Mouse (Mus musculus): ENCODE data around the gene Gstp2.
"Not testable (repeated sequence)": the region's sequence is repeated elsewhere in the genome, so short reads cannot be mapped to it uniquely, and the experiment has no call there.

Gene Gstp2

GRCm38 (mm10) chr19:4049069-4049468, 3.2 kb upstream of the Gstp2 start:
- not testable (repeated sequence) for DNase-seq (ENCODE audit: low spot score)

DNA sequence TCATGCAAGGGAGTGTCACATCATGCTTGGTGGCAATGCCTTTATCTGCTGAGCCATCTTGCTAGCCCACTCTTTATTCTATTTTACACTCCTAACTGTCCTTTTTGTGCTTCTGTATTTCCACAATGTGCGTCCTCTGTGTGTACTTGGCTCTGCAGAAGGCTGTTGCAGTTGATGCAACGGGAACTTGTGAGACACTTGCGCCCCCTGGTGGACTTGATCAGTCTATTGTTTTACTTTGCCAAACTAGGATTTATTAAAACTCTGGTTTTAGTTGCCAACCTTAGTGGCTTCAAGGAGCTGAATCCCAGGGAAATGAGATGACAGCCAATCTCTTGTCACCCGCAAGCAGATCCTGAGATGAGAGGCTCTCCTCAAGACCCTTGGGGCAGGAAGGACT, 2.0 kb upstream of the Gstp2 start:
- DNase-seq (ENCODE audit: low spot score), result peak; percentile 82

DNA sequence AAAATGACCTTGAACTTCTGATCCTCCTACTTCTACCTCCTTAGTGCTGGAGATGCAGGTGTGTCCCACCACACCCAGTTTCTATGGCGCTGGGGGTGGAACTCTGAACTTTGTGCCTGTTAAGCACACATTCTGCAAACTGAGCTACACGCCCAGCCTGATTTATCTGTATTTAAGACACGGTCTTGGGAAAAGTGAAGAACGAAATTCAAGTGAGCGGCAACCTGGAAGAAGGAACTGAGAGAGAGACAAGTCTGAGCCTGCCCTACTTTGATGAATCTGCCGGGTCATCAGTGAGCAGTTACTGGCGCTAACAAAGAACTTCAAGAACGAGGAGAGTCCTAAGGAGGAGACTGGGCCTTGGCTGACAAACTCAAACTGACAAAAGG, 1.0 kb upstream of the Gstp2 start:
- no peak for DNase-seq (ENCODE audit: low spot score)

DNA sequence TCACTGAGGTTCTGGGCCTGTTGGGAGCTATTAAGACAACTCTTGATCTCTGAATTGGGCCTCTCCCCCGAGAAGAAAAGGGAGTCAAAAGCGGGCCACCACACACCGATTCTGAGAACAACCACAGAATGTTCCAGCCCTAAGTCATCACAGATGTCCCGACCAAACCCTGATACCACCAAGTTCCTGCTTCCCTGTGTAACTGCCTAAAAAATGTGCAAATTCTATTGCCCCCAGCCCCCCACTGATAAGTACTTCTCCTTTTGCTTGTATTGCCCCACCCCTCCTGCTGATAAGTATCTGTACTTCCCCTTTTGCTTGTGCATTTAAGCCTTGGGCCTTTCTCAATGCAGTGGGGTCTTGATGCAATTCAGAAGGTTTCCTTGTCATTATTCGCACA, 1.7 kb downstream of the Gstp2 start:
- not testable (repeated sequence) for DNase-seq (ENCODE audit: low spot score)

DNA sequence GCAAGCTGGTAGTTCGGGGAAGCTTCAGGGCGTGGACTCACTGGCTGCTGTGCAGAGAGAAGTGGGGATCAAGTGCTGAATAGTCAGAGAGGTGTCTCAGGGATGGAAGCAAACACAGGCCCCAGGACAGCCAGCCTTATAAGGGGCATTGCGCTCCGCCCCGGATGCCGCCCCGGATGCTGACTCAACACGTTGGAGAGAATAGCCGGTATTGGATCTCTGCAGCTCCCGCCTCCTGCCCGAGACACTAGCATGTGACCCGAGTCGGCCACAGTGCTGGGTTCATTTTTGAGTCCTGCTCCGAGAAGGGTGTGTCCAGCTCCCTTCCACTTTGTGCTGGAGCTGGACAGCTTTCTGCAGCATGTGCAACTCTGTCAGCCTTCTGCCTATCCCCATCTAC, 3.7 kb downstream of the Gstp2 start:
- no peak for DNase-seq (ENCODE audit: low spot score)

GRCm38 (mm10) chr19:4041500-4041899, 4.3 kb downstream of the Gstp2 start:
- not testable (repeated sequence) for DNase-seq (ENCODE audit: low spot score)

- not testable (repeated sequence) for DNase-seq (ENCODE audit: low spot score)
Observed at GRCm38 (mm10) chr19:4040941-4041340, 4.9 kb downstream of the Gstp2 start.

DNA sequence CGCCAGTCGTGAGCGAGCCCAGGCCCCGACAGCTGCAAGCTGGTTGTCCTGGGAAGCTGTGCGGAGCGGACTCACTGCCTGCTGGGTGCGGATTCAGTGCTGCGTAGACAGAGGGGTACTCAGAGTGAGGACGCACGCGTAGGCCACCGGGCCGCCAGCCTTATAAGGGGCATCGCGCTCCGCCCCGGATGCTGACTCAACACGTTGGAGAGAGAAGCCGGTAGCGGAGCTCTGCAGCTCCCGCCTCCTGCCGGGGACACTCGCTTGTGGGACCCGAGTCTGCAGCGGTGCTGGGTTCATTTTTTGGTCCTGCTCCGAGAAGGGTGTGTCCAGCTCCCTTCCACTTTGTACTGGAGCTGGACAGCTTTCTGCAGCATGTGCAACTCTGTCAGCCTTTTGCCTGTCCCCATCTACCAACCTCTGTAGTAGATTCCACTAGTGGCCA, 8.0 kb downstream of the Gstp2 start, which contains the start of gene Gstp1:
Gene Gstp1 (minus strand): TSS at position 198 of the 445 bp plus-strand sequence.
- DNase-seq (ENCODE audit: low spot score), result peak; percentile 87

DNA sequence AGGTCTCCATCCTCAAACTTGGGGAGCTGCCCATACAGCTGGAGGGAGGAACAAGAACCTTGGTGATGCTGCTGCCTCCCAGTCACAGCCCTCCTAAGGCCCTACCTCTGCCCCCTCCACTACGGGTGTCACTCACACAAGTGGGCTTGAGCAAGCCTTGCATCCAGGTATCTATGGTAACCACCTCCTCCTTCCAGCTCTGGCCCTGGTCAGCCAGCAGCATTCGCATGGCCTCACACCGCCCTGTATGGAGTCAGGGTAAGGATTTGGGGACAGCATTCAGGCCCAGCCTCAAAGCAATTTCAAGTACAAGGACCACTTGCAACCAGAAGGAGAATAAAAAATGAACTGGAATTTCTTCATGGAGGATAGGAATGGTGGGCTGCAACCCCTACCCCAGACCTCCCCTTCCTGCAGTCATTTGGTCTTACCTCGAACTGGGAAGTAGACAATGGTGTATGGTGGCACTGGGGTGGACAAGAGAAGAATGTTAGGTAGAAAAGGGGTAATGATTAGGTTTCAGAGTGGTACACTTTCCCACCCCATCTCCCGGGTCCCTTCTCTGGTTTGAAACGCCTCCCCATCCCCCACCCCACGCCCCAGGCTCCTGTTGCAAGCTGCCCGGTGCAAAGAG, 8.6 kb downstream of the Gstp2 start:
- DNase-seq (ENCODE audit: low spot score), result not testable (repeated sequence)

GRCm38 (mm10) chr19:4036327-4037045, 9.3 kb downstream of the Gstp2 start:
- DNase-seq (ENCODE audit: low spot score), result no peak

DNA sequence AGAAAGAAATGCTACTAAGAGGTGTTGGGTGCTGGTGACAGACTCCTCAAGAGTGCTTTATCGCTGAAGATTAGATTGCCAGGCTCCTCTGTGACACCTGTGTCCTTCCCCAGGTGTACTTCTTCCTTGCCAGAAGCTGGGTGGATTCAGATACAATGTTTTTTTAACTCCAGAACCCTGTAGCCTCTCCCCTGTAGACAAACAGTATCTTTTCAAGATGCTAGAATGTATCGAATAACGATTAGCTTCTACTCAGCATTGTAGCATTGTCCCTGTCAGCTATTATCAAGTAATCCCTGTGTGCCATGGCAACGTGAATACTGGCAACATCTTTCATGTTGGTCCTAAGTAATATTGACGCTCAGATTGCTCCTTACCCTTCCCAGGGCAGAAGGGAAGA, 12.1 kb downstream of the Gstp2 start:
- DNase-seq (ENCODE audit: low spot score), result no peak

DNA sequence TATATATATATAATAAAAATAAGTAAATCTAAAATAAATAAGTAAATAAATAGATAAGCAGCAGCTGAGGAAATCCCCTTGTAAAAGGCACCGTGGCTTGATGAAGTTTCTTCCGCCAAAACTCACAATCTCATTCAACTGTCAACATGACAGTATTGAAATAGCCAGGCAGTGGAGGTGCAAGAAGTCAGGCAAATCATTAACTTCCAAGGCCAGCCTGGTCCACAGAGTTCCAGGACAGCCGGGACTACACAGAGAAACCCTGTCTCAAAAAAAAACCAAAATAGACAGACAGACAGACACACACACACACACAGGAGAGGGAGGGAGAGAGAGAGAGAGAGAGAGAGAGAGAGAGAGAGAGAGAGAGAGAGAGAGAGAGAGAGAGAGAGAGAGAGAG, 12.5 kb downstream of the Gstp2 start:
- no peak for DNase-seq (ENCODE audit: low spot score)

GRCm38 (mm10) chr19:4032668-4033067, 13.2 kb downstream of the Gstp2 start:
- no peak for DNase-seq (ENCODE audit: low spot score)

- DNase-seq (ENCODE audit: low spot score), result no peak
Observed at GRCm38 (mm10) chr19:4027576-4027975, 18.2 kb downstream of the Gstp2 start.

DNA sequence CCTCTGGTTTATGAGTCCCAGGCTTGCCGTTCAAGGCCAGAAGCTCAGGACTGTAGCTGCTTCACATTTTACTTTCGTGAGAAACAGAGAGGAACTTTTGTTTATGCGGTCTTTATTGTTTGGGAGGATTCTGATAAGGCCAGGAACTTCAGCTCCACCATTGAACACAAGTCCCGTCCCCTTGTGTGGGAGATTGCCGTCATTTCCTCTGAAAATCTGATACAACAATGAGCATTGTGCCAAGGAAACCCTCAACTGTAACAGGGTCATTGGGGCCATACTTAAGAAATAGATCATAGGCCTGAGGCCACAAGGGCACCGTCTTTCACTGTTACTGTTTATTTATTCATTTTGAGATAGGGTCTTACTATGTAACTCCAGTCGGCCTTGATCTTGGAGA, 22.6 kb downstream of the Gstp2 start:
- no peak for DNase-seq (ENCODE audit: low spot score)

GRCm38 (mm10) chr19:4018743-4019583, 26.9 kb downstream of the Gstp2 start:
- DNase-seq (ENCODE audit: low spot score), result peak; percentile 69

DNA sequence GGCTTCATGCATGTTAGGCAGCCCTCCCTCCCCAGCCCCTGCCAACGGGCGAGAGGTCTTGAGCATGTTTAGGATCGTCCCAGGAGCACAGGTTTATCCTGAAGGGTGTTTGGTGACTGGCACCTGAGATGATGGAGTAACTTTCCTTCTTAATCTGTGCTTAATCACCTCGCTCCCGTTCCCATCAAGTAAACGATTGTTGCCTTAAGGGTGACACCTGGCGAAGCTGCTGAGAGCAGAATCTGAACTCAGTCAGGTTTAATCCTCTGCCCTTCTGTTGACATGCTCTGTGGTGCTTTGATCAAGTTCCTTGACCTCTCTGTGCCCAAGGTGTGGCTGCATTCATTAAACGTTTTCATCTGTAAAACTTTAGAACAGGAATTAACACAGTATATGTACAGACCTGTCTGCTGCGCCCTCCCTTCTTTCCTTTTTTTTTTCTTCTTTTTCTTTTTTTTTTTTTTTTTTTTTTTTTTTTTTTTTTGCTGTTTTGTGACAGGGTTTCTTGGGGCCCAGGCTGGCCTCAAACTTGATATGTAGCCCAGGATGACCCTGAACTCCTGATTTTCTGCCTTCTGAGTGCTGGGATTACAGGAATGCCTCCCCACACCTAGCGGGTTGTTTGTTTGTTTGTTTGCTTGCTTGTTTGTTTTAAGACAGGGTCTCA, 27.8 kb downstream of the Gstp2 start:
- no peak for DNase-seq (ENCODE audit: low spot score)

DNA sequence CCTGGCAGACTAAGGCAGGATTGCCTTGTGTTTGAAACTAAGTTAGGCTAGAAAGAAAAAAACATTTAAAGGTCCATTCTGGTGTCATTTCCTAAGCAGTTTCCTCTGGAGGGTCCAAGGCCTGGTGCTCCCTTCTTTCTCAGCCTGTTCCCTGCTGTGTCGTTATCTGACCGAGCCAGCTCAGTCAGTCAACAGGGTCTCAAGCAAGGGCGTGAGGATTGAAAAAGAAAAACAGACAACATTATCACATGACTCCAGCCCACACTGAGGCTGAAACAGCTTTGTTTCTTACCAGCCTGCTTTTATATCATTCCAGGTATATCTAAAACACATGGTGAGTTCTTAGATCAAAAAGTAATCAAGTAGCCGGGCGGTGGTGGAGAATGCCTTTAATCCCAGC, 30.2 kb downstream of the Gstp2 start:
- no peak for DNase-seq (ENCODE audit: low spot score)

DNA sequence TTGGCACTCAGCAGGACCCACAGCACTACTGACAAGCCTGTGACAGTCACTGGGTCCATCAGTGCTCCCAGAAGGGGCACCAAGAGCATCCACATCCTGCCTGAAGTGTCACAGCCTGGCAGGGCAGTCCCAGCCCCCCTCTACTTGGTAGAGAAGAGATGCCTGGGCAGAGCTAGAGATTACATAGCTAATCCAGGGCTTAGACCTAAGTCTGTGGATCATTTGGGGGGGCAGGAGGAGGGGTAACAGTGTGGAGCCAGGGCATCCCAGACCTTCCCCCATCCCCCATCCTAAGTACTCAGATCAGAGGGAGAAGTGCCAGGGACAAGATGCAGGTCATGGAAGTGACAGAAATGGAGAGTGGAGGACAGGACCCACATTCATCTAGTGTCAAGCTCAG, 31.0 kb downstream of the Gstp2 start:
- DNase-seq (ENCODE audit: low spot score), result no peak

DNA sequence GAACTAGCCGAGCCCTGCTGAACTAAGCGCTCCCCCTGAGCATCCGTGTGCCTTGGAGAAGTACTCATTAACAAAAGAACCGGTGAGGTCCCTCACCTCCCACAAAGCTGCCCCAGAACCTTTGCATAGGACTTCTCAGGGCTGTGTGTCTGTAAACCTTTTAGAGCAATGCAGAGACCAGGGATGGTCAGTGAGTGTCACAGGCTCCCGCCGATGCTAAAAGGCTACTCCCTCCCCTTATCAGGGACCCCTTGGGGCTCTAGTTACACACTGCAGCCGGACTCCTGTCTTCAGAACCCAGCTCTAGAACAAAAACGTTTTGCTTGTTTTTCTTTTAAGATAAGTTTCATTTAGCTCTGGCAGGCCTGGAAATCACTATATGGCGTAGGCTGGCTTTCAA, 32.8 kb downstream of the Gstp2 start:
- DNase-seq (ENCODE audit: low spot score), result no peak

GRCm38 (mm10) chr19:4012432-4013022, 33.3 kb downstream of the Gstp2 start, which contains the start of gene Ndufv1:
TSS of gene Ndufv1 (minus strand) at chr19:4012806.
- DNase-seq (ENCODE audit: low spot score), result peak; percentile 98

DNA sequence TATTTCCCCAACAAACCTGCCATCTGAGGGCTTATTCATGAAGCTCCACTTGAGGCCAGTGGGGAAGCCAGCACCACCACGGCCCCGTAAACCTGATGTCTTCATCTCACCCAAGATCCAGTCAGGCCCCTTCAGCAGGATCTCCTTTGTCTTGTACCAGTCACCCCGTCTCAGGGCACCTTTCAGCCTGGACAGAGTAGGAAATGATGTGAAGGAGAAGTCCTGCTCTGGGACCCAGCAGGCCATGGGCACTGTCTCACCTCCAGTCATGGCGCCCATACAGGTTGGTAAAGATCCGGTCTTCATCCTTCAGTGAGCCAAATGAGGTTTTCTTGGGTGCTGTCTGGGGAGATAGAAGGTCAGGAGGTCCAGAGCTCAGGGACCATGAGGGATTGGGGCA, 34.7 kb downstream of the Gstp2 start:
- DNase-seq (ENCODE audit: low spot score), result no peak
